Mouse (Mus musculus) embryonic facial prominence, embryonic 13.5 days (tissue): ENCODE results near the gene Maml3. TPM values are rescaled to one million over a fixed set of nuclear protein-coding genes. Genes with fewer than 3 reads are reported as not detected.

Source experiments
- ATAC-seq: fragments of 200-750 bp; cut with Nextera tagmentation; 2 replicates; pipeline ENCODE4 v1.8.0; 2017; ENCODE audit warnings: low read depth; ENCODE audit not compliant: insufficient number of reproducible peaks, insufficient read depth, low FRiP score, low TSS enrichment
- H3K27ac ChIP-seq: fragments of 300-500 bp; sonication (generic); 2 replicates; pipeline ENCODE4 v1.5.1; 2015; ENCODE audit warnings: moderate library complexity, mild to moderate bottlenecking, inconsistent platforms
- H3K27me3 ChIP-seq: fragments of 300-500 bp; sonication (generic); 2 replicates; pipeline ENCODE4 v1.6.1; 2015; ENCODE audit warnings: mild to moderate bottlenecking, inconsistent platforms
- H3K36me3 ChIP-seq: fragments of 300-500 bp; sonication (generic); 2 replicates; pipeline ENCODE4 v1.6.1; 2015; ENCODE audit warnings: mild to moderate bottlenecking, inconsistent platforms
- H3K4me1 ChIP-seq: fragments of 300-500 bp; sonication (generic); 2 replicates; pipeline ENCODE4 v1.6.1; 2015; ENCODE audit warnings: inconsistent platforms
- H3K4me2 ChIP-seq: fragments of 300-500 bp; sonication (generic); 2 replicates; pipeline ENCODE4 v1.6.1; 2015; ENCODE audit warnings: moderate library complexity, mild to moderate bottlenecking, inconsistent platforms
- H3K4me3 ChIP-seq: fragments of 300-500 bp; sonication (generic); 2 replicates; pipeline ENCODE4 v1.5.1; 2015; ENCODE audit warnings: mild to moderate bottlenecking, inconsistent platforms
- H3K9ac ChIP-seq: fragments of 300-500 bp; sonication (generic); 2 replicates; pipeline ENCODE4 v1.6.1; 2015; ENCODE audit warnings: mild to moderate bottlenecking, inconsistent platforms
- H3K9me3 ChIP-seq: fragments of 300-500 bp; sonication (generic); 2 replicates; pipeline ENCODE4 v1.6.1; 2016; ENCODE audit warnings: inconsistent platforms
- WGBS: fragments of 180-500 bp; shearing (Covaris S2); methylation state at CpG from one replicate; pipeline ENCODE4 v1.1.7; 2015; ENCODE audit warnings: mixed read lengths; 5-methylcytosine and 5-hydroxymethylcytosine counted together
- polyA plus RNA-seq: library from polyadenylated mRNA; unstranded; fragments of >200 nt; fragmentation: Nextera tagmentation; extraction: Ambion mirVana; gene quantifications from 2 replicates; pipeline ENCODE4 v1.2.1, GENCODE M21; 2015

The Maml3 gene
- polyA plus RNA-seq, 1 experiment from 2014 or later = 6.5 TPM

GRCm38 (mm10) chr3:51659415-51659814 lies 445.5 kb downstream of the Maml3 start:
- Histone ChIP-seq H3K4me3 (no peak overlapping the region), H3K27me3 (no peaks in the 10 kb centered on the region), H3K36me3 (no peaks in the 10 kb centered on the region), H3K9ac (no peak overlapping the region), H3K4me1 (peaks cover 19% of the 10 kb centered on the region; the same call in 1 of the 2 replicates), H3K9me3 (no peaks in the 10 kb centered on the region), H3K27ac (no peak overlapping the region), H3K4me2 (no peak overlapping the region)
- no peak for ATAC-seq
- 87% methylated on average over 5 of the region's 5 CpGs for WGBS

- whole genome bisulfite sequencing = 75% methylated on average over 6 of the region's 6 CpGs
- Histone ChIP-seq H3K4me2 (no peak overlapping the region), H3K36me3 (no peaks in the 10 kb centered on the region), H3K4me1 (peaks cover 15% of the 10 kb centered on the region), H3K27ac (no peak overlapping the region), H3K9me3 (no peaks in the 10 kb centered on the region), H3K27me3 (no peaks in the 10 kb centered on the region), H3K4me3 (no peak overlapping the region), H3K9ac (no peak overlapping the region)
- no peak for ATAC-seq
Observed at GRCm38 (mm10) chr3:51654303-51655055, 450.4 kb downstream of the Maml3 start.

- H3K4me2 ChIP-seq = peak overlapping the region; percentile 55
- no peaks in the 10 kb centered on the region for H3K36me3 ChIP-seq
- H3K9ac ChIP-seq = peak overlapping the region; percentile 57; the same call in 1 of the 2 replicates
- peaks cover 21% of the 10 kb centered on the region for H3K4me1 ChIP-seq
- no peaks in the 10 kb centered on the region for H3K9me3 ChIP-seq
- peak overlapping the region; percentile 69 for H3K27ac ChIP-seq
- H3K4me3 ChIP-seq = peak overlapping the region; percentile 23
- H3K27me3 ChIP-seq = no peaks in the 10 kb centered on the region
- no peak; the same call in 1 of the 2 replicates for ATAC-seq
- WGBS = 3% methylated on average over 9 of the region's 9 CpGs
Observed at GRCm38 (mm10) chr3:51652701-51653100, 452.2 kb downstream of the Maml3 start.

DNA sequence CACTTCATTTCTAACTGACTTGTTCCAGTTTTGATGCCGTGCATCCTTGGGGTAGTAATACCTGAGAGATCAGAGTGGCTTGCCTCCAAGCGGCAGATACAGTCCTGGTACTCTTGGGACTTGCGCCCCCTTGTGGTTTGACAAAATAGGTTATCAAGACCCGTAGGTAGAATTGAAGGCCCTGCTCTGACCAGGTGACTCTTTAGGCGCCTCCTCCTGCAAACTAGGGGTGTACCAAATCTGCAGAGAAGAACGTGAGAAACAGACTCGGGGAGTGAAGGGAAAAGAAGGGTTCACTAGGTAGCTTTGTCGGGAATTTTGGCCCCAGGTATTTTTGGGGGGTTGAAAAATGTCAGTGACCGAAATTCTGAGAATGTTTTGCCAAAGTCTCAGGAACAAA lies 452.6 kb downstream of the Maml3 start:
- Histone ChIP-seq H3K4me3 (peak overlapping the region; percentile 23), H3K36me3 (no peaks in the 10 kb centered on the region), H3K4me2 (peak overlapping the region; percentile 55), H3K4me1 (peaks cover 21% of the 10 kb centered on the region), H3K27ac (peak overlapping the region; percentile 69), H3K9me3 (no peaks in the 10 kb centered on the region), H3K27me3 (no peaks in the 10 kb centered on the region), H3K9ac (0 out of 2 replicates have a peak overlapping the region, but pooled peaks have one; percentile 33)
- 3% methylated on average over 9 of the region's 9 CpGs for WGBS
- peak; percentile 57; the same call in 1 of the 2 replicates for ATAC-seq

- no peak overlapping the region for H3K4me2 ChIP-seq
- H3K27me3 ChIP-seq = no peaks in the 10 kb centered on the region
- no peak for ATAC-seq
- no peak overlapping the region for H3K4me3 ChIP-seq
- H3K9me3 ChIP-seq = no peaks in the 10 kb centered on the region
- H3K4me1 ChIP-seq = peaks cover 21% of the 10 kb centered on the region
- H3K36me3 ChIP-seq = no peaks in the 10 kb centered on the region
- 80% methylated on average over 2 of the region's 2 CpGs for WGBS
- no peak overlapping the region for H3K27ac ChIP-seq
- no peak overlapping the region for H3K9ac ChIP-seq
Observed at GRCm38 (mm10) chr3:51651149-51651548, 453.7 kb downstream of the Maml3 start.

GRCm38 (mm10) chr3:51649986-51650385 lies 454.9 kb downstream of the Maml3 start:
- Histone ChIP-seq H3K27me3 (no peaks in the 10 kb centered on the region), H3K27ac (no peak overlapping the region), H3K9ac (0 out of 2 replicates have a peak overlapping the region, but pooled peaks have one; percentile 1), H3K4me2 (no peak overlapping the region), H3K9me3 (no peaks in the 10 kb centered on the region), H3K36me3 (no peaks in the 10 kb centered on the region), H3K4me1 (peaks cover 21% of the 10 kb centered on the region), H3K4me3 (no peak overlapping the region)
- 70% methylated on average over 8 of the region's 8 CpGs for WGBS
- ATAC-seq = no peak

GRCm38 (mm10) chr3:51649426-51649825 lies 455.4 kb downstream of the Maml3 start:
- no peak overlapping the region for H3K4me3 ChIP-seq
- 0 out of 2 replicates have a peak overlapping the region, but pooled peaks have one; percentile 1 for H3K9ac ChIP-seq
- no peaks in the 10 kb centered on the region for H3K27me3 ChIP-seq
- H3K4me1 ChIP-seq = peaks cover 21% of the 10 kb centered on the region
- H3K36me3 ChIP-seq = no peaks in the 10 kb centered on the region
- peaks cover 5% of the 10 kb centered on the region; the same call in 1 of the 2 replicates for H3K9me3 ChIP-seq
- H3K4me2 ChIP-seq = no peak overlapping the region
- ATAC-seq = no peak
- WGBS = 61% methylated on average over 8 of the region's 8 CpGs
- no peak overlapping the region for H3K27ac ChIP-seq

- Histone ChIP-seq H3K27ac (no peak overlapping the region), H3K9ac (no peak overlapping the region), H3K36me3 (no peaks in the 10 kb centered on the region), H3K4me2 (peak overlapping the region; percentile 54), H3K9me3 (peaks cover 6% of the 10 kb centered on the region; the same call in 1 of the 2 replicates), H3K4me3 (no peak overlapping the region), H3K27me3 (no peaks in the 10 kb centered on the region), H3K4me1 (peaks cover 21% of the 10 kb centered on the region)
- 32% methylated on average over 15 of the region's 15 CpGs for WGBS
- 0 out of 2 replicates have a peak, but pooled peaks have one; percentile 38 for ATAC-seq
Observed at GRCm38 (mm10) chr3:51648037-51648664, 456.7 kb downstream of the Maml3 start.

DNA sequence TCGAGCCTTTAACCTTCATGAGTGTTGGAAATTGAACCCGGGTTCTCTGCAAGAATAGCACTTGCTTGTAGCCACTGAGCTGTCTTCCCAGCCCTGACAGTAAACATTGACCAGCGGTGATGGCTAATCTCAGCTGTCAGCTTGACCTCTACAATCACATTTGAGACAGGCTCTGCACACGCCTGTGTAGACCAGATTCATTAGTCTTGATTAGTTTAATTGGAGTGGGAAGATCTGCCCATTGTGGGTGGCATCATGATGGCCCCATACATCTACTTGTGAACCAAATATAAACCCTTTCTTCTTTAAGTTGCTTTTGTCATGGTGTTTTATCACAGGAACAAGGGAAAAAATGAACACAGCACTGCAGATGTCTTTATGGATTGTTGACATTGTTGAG lies 457.5 kb downstream of the Maml3 start:
- no peak for ATAC-seq
- H3K9me3 ChIP-seq = peaks cover 6% of the 10 kb centered on the region; the same call in 1 of the 2 replicates
- no peaks in the 10 kb centered on the region for H3K36me3 ChIP-seq
- no peak overlapping the region for H3K4me2 ChIP-seq
- no peaks in the 10 kb centered on the region for H3K27me3 ChIP-seq
- H3K9ac ChIP-seq = no peak overlapping the region
- H3K4me1 ChIP-seq = peaks cover 13% of the 10 kb centered on the region
- H3K27ac ChIP-seq = no peak overlapping the region
- WGBS = 85% methylated on average over 4 of the region's 4 CpGs
- no peak overlapping the region for H3K4me3 ChIP-seq

DNA sequence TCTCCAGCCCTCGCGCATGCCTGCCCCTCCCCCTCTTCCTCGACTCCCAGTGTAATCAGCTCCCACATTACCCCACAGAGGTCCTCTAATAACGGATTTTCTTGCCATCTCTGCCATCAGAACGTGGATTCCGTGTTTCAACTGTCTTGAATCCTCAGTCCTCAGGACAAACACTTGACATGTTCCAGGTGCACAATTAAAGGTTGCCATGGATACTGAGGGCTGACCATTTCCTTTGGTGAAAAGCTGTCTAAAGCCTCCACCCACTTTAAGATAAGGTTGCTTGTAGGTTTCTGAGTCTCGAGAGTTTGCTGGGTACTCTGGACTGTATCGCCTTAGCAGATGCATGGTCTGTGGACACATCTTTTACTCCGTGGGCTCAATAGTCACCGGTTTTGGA lies 458.6 kb downstream of the Maml3 start:
- H3K4me1 ChIP-seq = peaks cover 5% of the 10 kb centered on the region
- H3K9me3 ChIP-seq = peaks cover 6% of the 10 kb centered on the region; the same call in 1 of the 2 replicates
- H3K4me2 ChIP-seq = no peak overlapping the region
- no peak overlapping the region for H3K9ac ChIP-seq
- WGBS = 72% methylated on average over 10 of the region's 10 CpGs
- no peak for ATAC-seq
- H3K4me3 ChIP-seq = no peak overlapping the region
- H3K27ac ChIP-seq = no peak overlapping the region
- H3K27me3 ChIP-seq = no peaks in the 10 kb centered on the region
- H3K36me3 ChIP-seq = no peaks in the 10 kb centered on the region

GRCm38 (mm10) chr3:51645484-51645883 lies 459.4 kb downstream of the Maml3 start:
- WGBS = 87% methylated on average over 6 of the region's 6 CpGs
- no peak overlapping the region for H3K9ac ChIP-seq
- H3K27me3 ChIP-seq = no peaks in the 10 kb centered on the region
- H3K27ac ChIP-seq = no peak overlapping the region
- peaks cover 6% of the 10 kb centered on the region; the same call in 1 of the 2 replicates for H3K9me3 ChIP-seq
- no peaks in the 10 kb centered on the region for H3K36me3 ChIP-seq
- H3K4me3 ChIP-seq = no peak overlapping the region
- peaks cover 5% of the 10 kb centered on the region for H3K4me1 ChIP-seq
- H3K4me2 ChIP-seq = no peak overlapping the region
- no peak for ATAC-seq
